Mouse (Mus musculus): ENCODE results near the gene Wdpcp. TPM values are rescaled to one million over a fixed set of nuclear protein-coding genes. Genes with fewer than 3 reads are reported as not detected.

The Wdpcp gene
- polyA plus RNA-seq, 2 experiments, result 0.73 to 0.96 TPM

DNA sequence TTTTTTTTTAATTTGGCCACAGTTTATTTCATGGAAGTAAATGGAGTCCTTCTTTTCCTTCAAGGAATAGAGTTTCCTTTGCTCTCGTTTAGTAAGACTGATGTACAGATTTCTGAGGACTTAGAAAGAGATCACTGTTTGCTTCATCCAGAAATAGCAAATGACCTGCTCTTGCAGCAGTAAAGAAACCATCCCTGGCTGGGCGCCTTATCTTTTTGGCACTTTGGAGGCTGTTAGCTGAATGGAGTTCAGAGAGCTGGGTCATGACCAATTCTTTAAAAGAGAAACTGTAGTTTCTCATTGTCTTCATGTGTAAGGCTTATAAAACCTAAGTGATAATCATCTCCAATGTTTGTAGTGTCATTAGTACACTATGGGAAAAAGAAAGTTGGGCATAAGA, 67.5 kb downstream of the Wdpcp start:
- no peaks in the 10 kb centered on the region for H3K4me1 ChIP-seq (replicated peaks; ENCODE audit: control insufficient read depth in 2 of 2, insufficient read depth in 2 of 2, low read length in 1 of 2)
- H3K36me3 ChIP-seq (replicated peaks; ENCODE audit: control insufficient read depth, insufficient read depth, low read depth), result no peaks in the 10 kb centered on the region
- H3K4me3 ChIP-seq (ENCODE audit: insufficient read depth in 1 of 2, low read depth in 2 of 2, low read length in 2 of 2), result no peak overlapping the region
- ATAC-seq (ENCODE audit: insufficient read depth), result no peak
- no peak for DNase-seq (ENCODE audit: low read depth in 3 of 3, low spot score in 3 of 3)
- H3K27ac ChIP-seq, result no peak overlapping the region
- H3K4me2 ChIP-seq (ENCODE audit: low read depth), result no peak overlapping the region
- no peak overlapping the region for H3K9ac ChIP-seq (replicated peaks)
- 42% methylated on average over 2 of the region's 2 CpGs for WGBS (ENCODE audit: insufficient replicate concordance)
- H3K9me3 ChIP-seq (ENCODE audit: control insufficient read depth, low read length), result no peaks in the 10 kb centered on the region
- H3K27me3 ChIP-seq (ENCODE audit: control insufficient read depth, insufficient read depth, low read length), result no peaks in the 10 kb centered on the region
- TF ChIP-seq CTCF (IDR thresholded peaks at IDR 0.05; ENCODE audit: low read depth), result no peak
- TF ChIP-seq EP300 (IDR thresholded peaks at IDR 0.05; ENCODE audit: low read depth), result no peak

DNA sequence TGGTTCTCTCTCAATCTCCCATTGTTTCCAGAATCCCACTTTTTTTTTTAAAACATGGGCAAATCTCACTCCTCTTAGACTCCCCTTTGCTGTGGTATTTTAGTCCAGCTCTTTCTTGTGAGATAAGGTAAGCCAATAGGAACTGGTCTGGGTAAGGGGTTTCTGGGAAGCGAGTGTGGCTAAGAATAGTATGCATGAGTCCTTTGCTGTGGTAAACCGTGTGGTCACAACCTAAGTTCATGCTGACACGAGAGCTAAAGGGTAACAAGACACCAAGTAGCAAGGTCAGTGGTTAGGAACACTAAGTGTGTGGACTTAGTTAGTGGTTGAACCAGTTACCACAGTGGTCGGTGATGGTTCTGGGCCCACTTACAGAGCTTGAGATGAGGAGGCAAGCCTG, 72.2 kb downstream of the Wdpcp start:
- TF ChIP-seq EP300 (IDR thresholded peaks at IDR 0.05; ENCODE audit: low read depth), result no peak
- no peak for TF ChIP-seq CTCF (IDR thresholded peaks at IDR 0.05; ENCODE audit: low read depth)
- ATAC-seq (ENCODE audit: insufficient read depth) (no peak), DNase-seq (ENCODE audit: low read depth in 3 of 3, low spot score in 3 of 3) (no peak)
- 22% methylated on average over 4 of the region's 4 CpGs for whole genome bisulfite sequencing (ENCODE audit: insufficient replicate concordance)
- H3K4me3 ChIP-seq (ENCODE audit: insufficient read depth in 1 of 2, low read depth in 2 of 2, low read length in 2 of 2), result no peak overlapping the region
- H3K27ac ChIP-seq, result no peak overlapping the region
- no peaks in the 10 kb centered on the region for H3K9me3 ChIP-seq (ENCODE audit: control insufficient read depth, low read length)
- no peak overlapping the region for H3K4me2 ChIP-seq (ENCODE audit: low read depth)
- no peaks in the 10 kb centered on the region for H3K36me3 ChIP-seq (replicated peaks; ENCODE audit: control insufficient read depth, insufficient read depth, low read depth)
- no peaks in the 10 kb centered on the region for H3K27me3 ChIP-seq (ENCODE audit: control insufficient read depth, insufficient read depth, low read length)
- H3K4me1 ChIP-seq (replicated peaks; ENCODE audit: control insufficient read depth in 2 of 2, insufficient read depth in 2 of 2, low read length in 1 of 2), result no peaks in the 10 kb centered on the region
- no peak overlapping the region for H3K9ac ChIP-seq (replicated peaks)

DNA sequence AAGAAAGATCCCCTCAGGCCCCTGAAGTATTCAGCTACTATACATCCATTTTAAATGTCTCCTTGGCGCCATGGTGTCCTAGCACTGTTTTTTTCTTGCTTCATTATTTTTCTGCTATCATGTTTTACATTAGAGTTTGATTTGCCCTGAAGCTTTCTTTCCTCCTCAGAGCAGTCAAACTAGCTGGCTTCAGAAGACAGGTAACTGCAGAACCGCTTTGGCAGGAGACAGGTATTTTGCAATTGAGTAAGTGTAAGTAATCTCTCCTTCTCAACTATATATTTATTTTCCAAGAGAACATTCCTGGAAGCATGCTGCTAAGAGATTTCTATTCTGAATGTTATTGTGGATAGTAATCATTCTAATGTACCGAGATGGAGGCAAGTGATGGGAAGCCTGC, 74.1 kb downstream of the Wdpcp start:
- H3K9me3 ChIP-seq (ENCODE audit: control insufficient read depth, low read length), result no peaks in the 10 kb centered on the region
- no peaks in the 10 kb centered on the region for H3K27me3 ChIP-seq (ENCODE audit: control insufficient read depth, insufficient read depth, low read length)
- H3K9ac ChIP-seq (replicated peaks), result no peak overlapping the region
- no peak for ATAC-seq (ENCODE audit: insufficient read depth)
- DNase-seq (ENCODE audit: low read depth in 3 of 3, low spot score in 3 of 3), result no peak
- no peaks in the 10 kb centered on the region for H3K4me1 ChIP-seq (replicated peaks; ENCODE audit: control insufficient read depth in 2 of 2, insufficient read depth in 2 of 2, low read length in 1 of 2)
- WGBS (ENCODE audit: insufficient replicate concordance), result 59% methylated on average over 3 of the region's 3 CpGs
- no peak overlapping the region for H3K4me3 ChIP-seq (ENCODE audit: insufficient read depth in 1 of 2, low read depth in 2 of 2, low read length in 2 of 2)
- TF ChIP-seq EP300 (IDR thresholded peaks at IDR 0.05; ENCODE audit: low read depth) (no peak), CTCF (IDR thresholded peaks at IDR 0.05; ENCODE audit: low read depth) (no peak)
- H3K27ac ChIP-seq, result no peak overlapping the region
- no peak overlapping the region for H3K4me2 ChIP-seq (ENCODE audit: low read depth)
- H3K36me3 ChIP-seq (replicated peaks; ENCODE audit: control insufficient read depth, insufficient read depth, low read depth), result no peaks in the 10 kb centered on the region

GRCm38 (mm10) chr11:21658985-21659384, 87.0 kb downstream of the Wdpcp start:
- Histone ChIP-seq H3K27me3 (ENCODE audit: control insufficient read depth, insufficient read depth, low read length) (no peaks in the 10 kb centered on the region), H3K36me3 (replicated peaks; ENCODE audit: control insufficient read depth, insufficient read depth, low read depth) (no peaks in the 10 kb centered on the region), H3K9me3 (ENCODE audit: control insufficient read depth, low read length) (no peaks in the 10 kb centered on the region), H3K4me2 (ENCODE audit: low read depth) (no peak overlapping the region), H3K4me3 (ENCODE audit: insufficient read depth in 1 of 2, low read depth in 2 of 2, low read length in 2 of 2) (no peak overlapping the region), H3K9ac (replicated peaks) (no peak overlapping the region), H3K4me1 (replicated peaks; ENCODE audit: control insufficient read depth in 2 of 2, insufficient read depth in 2 of 2, low read length in 1 of 2) (no peaks in the 10 kb centered on the region), H3K27ac (no peak overlapping the region)
- DNase-seq (ENCODE audit: low read depth in 3 of 3, low spot score in 3 of 3), result peak in 1 of 3 experiments; percentile 2
- ATAC-seq (ENCODE audit: insufficient read depth), result no peak
- WGBS (ENCODE audit: insufficient replicate concordance), result 59% methylated on average over 3 of the region's 3 CpGs
- TF ChIP-seq EP300 (IDR thresholded peaks at IDR 0.05; ENCODE audit: low read depth), result no peak
- TF ChIP-seq CTCF (IDR thresholded peaks at IDR 0.05; ENCODE audit: low read depth), result peak; percentile 17; the same call in 1 of the 2 replicates

GRCm38 (mm10) chr11:21677034-21677433, 105.0 kb downstream of the Wdpcp start:
- Histone ChIP-seq H3K4me2 (ENCODE audit: low read depth) (no peak overlapping the region), H3K9me3 (ENCODE audit: control insufficient read depth, low read length) (no peaks in the 10 kb centered on the region), H3K4me1 (replicated peaks; ENCODE audit: control insufficient read depth in 2 of 2, insufficient read depth in 2 of 2, low read length in 1 of 2) (no peaks in the 10 kb centered on the region), H3K9ac (replicated peaks) (no peak overlapping the region), H3K27ac (no peak overlapping the region), H3K36me3 (replicated peaks; ENCODE audit: control insufficient read depth, insufficient read depth, low read depth) (no peaks in the 10 kb centered on the region), H3K27me3 (ENCODE audit: control insufficient read depth, insufficient read depth, low read length) (no peaks in the 10 kb centered on the region), H3K4me3 (ENCODE audit: insufficient read depth in 1 of 2, low read depth in 2 of 2, low read length in 2 of 2) (no peak overlapping the region)
- ATAC-seq (ENCODE audit: insufficient read depth), result no peak
- TF ChIP-seq CTCF (IDR thresholded peaks at IDR 0.05; ENCODE audit: low read depth) (no peak), EP300 (IDR thresholded peaks at IDR 0.05; ENCODE audit: low read depth) (no peak)
- WGBS (ENCODE audit: insufficient replicate concordance), result 37% methylated on average over 2 of the region's 2 CpGs
- no peak for DNase-seq (ENCODE audit: low read depth in 3 of 3, low spot score in 3 of 3)
